Mouse (Mus musculus) forebrain, embryonic 15.5 days (tissue): ENCODE measurements around the gene Il4ra. TPM values are rescaled to one million over a fixed set of nuclear protein-coding genes. Genes with fewer than 3 reads are reported as not detected.

Source experiments
- ATAC-seq: fragments of 200-750 bp; cut with Nextera tagmentation; replicated peaks from 2 replicates; pipeline ENCODE4 v1.8.0; 2017; ENCODE audit warnings: mild to moderate bottlenecking, moderate TSS enrichment, moderate library complexity
- H3K27ac ChIP-seq: fragments of 300-500 bp; sonication (generic); replicated peaks from 2 replicates; pipeline ENCODE4 v1.5.1; 2015; ENCODE audit warnings: mild to moderate bottlenecking, inconsistent platforms
- H3K27me3 ChIP-seq: fragments of 300-500 bp; sonication (generic); 2 replicates; pipeline ENCODE4 v1.6.1; 2015; ENCODE audit warnings: inconsistent platforms
- H3K36me3 ChIP-seq: fragments of 300-500 bp; sonication (generic); 2 replicates; pipeline ENCODE4 v1.6.1; 2015; ENCODE audit warnings: mild to moderate bottlenecking, inconsistent platforms
- H3K4me1 ChIP-seq: fragments of 300-500 bp; sonication (generic); 2 replicates; pipeline ENCODE4 v1.6.1; 2015; ENCODE audit warnings: inconsistent platforms
- H3K4me2 ChIP-seq: fragments of 300-500 bp; sonication (generic); replicated peaks from 2 replicates; pipeline ENCODE4 v1.6.1; 2015; ENCODE audit warnings: mild to moderate bottlenecking, inconsistent platforms
- H3K4me3 ChIP-seq: fragments of 300-500 bp; sonication (generic); 2 replicates; pipeline ENCODE4 v1.5.1; 2015; ENCODE audit warnings: mild to moderate bottlenecking, inconsistent platforms
- H3K9ac ChIP-seq: fragments of 300-500 bp; sonication (generic); replicated peaks from 2 replicates; pipeline ENCODE4 v1.6.1; 2015; ENCODE audit warnings: mild to moderate bottlenecking, inconsistent platforms
- H3K9me3 ChIP-seq: fragments of 300-500 bp; sonication (generic); 2 replicates; pipeline ENCODE4 v1.6.1; 2016; ENCODE audit warnings: inconsistent platforms
- WGBS: fragments of 180-500 bp; shearing (Covaris S2); methylation state at CpG from one replicate; pipeline ENCODE4 v1.1.7; 2015; ENCODE audit warnings: mixed read lengths; 5-methylcytosine and 5-hydroxymethylcytosine counted together
- polyA plus RNA-seq: library from polyadenylated mRNA; unstranded; fragments of >200 nt; fragmentation: Nextera tagmentation; extraction: Ambion mirVana; gene quantifications from 2 replicates; pipeline ENCODE4 v1.2.1, GENCODE M21; 2015

Gene Il4ra
- polyA plus RNA-seq, result 2.1 and 2.2 TPM in 2 replicates

DNA sequence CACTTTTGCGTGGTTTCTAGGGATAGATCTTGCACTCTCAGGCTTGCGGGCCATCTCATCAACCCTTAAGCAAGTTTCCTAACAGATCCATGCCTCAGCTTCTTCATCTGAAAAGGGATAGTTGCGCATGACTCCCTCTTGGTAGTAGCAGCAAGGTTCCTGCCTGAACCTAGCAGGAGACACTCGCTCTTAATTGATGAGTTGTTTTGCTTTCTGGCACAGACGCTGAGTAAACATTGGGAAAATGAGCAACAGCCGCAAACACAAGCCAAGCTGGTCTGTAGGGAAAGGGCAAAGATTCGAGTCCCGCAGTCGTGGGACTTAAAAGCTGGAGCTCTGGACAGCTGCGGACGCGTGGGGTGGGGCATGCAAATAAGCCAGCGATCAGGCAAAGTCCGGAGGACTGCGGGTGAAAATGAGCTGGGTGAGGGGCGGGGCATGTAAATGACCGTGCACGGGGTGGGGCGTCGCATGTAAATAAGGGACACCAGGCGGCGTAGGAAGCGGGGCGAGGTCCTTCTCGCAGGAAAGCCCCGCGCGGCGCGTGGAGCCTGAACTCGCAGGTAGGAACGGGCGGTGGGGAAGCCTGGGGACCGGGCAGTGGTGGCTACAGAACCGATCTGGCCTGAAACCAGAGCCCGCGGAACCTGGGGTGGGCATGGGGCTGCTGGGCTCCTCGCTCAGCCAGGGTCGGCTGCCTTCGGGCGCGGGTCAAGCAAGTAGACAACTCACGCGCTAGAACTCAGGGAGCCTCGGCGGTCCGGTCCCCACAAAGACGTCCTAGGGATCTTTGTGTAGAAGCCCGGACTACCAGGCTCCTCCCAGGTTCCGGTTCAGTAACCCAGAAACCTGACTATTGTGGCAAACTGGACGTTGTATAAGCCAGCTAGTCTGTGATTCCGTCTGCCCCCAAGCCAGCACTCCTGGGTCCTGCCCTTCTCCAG is at the start of gene Il4ra:
Il4ra (plus strand) TSS at position 355 of the 944 bp plus-strand sequence.
- Histone ChIP-seq H3K4me2 (peak within 1 kb of the TSS; percentile 79), H3K9me3 (no peaks in the 10 kb centered on the region), H3K27ac (no peak within 1 kb of the TSS), H3K9ac (peak within 1 kb of the TSS; percentile 41), H3K4me3 (peak within 1 kb of the TSS; percentile 45), H3K36me3 (no peaks in the 10 kb centered on the region), H3K27me3 (no peaks in the 10 kb centered on the region; the same call in 1 of the 2 replicates), H3K4me1 (peaks cover 11% of the 10 kb centered on the region)
- WGBS, result 1% methylated on average over 52 of the region's 52 CpGs
- ATAC-seq, result peak; percentile 92

- Histone ChIP-seq H3K4me2 (no peak overlapping the region), H3K36me3 (no peaks in the 10 kb centered on the region), H3K27ac (no peak overlapping the region), H3K9me3 (no peaks in the 10 kb centered on the region), H3K9ac (no peak overlapping the region), H3K27me3 (no peaks in the 10 kb centered on the region), H3K4me3 (no peak overlapping the region), H3K4me1 (no peaks in the 10 kb centered on the region)
- WGBS, result 80% methylated on average over 5 of the region's 5 CpGs
- no peak for ATAC-seq
Observed at GRCm38 (mm10) chr7:125503374-125504092, 48.4 kb upstream of the Il4ra start.

DNA sequence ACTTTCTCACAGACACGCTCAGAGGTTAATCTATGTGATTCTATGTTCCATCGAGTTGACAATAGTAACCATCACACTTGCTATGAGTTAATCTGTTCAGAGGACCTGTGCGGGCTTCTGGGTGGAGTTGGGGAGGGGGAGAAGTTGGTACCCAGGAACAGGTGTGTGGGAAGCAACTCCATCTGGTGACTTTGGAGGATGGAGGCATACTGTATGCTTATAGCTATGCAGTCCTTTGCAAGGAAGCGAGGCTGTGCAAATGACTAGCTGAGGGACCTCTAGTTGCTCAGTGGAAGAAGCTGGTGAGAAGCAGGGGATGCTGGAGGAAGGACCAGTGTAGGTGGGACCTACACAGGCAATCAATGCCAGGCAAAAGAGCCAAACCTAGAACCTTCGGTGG is 47.3 kb upstream of the Il4ra start:
- WGBS, result 91% methylated on average over 5 of the region's 5 CpGs
- no peak for ATAC-seq
- Histone ChIP-seq H3K4me3 (no peak overlapping the region), H3K27ac (no peak overlapping the region), H3K4me2 (no peak overlapping the region), H3K4me1 (no peaks in the 10 kb centered on the region), H3K27me3 (no peaks in the 10 kb centered on the region), H3K9ac (no peak overlapping the region), H3K9me3 (no peaks in the 10 kb centered on the region), H3K36me3 (no peaks in the 10 kb centered on the region)

- WGBS, result 71% methylated on average over 10 of the region's 10 CpGs
- H3K4me3 ChIP-seq, result no peak overlapping the region
- H3K4me1 ChIP-seq, result no peaks in the 10 kb centered on the region
- no peak overlapping the region for H3K4me2 ChIP-seq
- H3K27ac ChIP-seq, result no peak overlapping the region
- no peaks in the 10 kb centered on the region for H3K36me3 ChIP-seq
- ATAC-seq, result no peak
- no peaks in the 10 kb centered on the region for H3K9me3 ChIP-seq
- H3K9ac ChIP-seq, result no peak overlapping the region
- H3K27me3 ChIP-seq, result no peaks in the 10 kb centered on the region
Observed at GRCm38 (mm10) chr7:125505568-125505967, 46.4 kb upstream of the Il4ra start.

DNA sequence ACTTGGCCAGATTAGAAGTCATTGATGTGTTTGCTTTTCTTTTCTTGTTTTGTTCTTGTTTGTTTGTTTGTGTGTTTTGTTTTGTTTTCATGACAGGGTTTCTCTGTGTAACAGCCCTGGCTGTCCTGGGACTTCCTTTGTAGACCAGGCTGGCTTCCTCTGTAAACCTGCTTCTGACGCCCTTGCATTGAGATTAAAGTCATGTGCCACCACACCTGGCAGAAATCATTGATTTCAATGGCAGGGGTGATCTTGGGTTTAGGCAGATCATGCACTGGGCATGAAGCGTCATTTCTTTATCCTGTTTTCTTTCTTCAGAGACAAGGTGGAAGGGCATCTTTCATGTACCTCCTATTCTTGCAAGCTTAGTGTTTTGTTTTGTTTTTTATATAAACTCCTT is 44.6 kb upstream of the Il4ra start:
- H3K4me2 ChIP-seq, result no peak overlapping the region
- no peak overlapping the region for H3K27ac ChIP-seq
- 88% methylated on average over 2 of the region's 2 CpGs for WGBS
- H3K36me3 ChIP-seq, result no peaks in the 10 kb centered on the region
- H3K27me3 ChIP-seq, result no peaks in the 10 kb centered on the region
- H3K4me1 ChIP-seq, result no peaks in the 10 kb centered on the region
- no peak overlapping the region for H3K4me3 ChIP-seq
- no peak for ATAC-seq
- no peaks in the 10 kb centered on the region for H3K9me3 ChIP-seq
- H3K9ac ChIP-seq, result no peak overlapping the region

GRCm38 (mm10) chr7:125511432-125511831 is 40.5 kb upstream of the Il4ra start:
- ATAC-seq, result no peak
- Histone ChIP-seq H3K36me3 (no peaks in the 10 kb centered on the region), H3K9ac (no peak overlapping the region), H3K27me3 (no peaks in the 10 kb centered on the region), H3K27ac (no peak overlapping the region), H3K4me2 (no peak overlapping the region), H3K9me3 (no peaks in the 10 kb centered on the region), H3K4me1 (no peaks in the 10 kb centered on the region), H3K4me3 (no peak overlapping the region)
- WGBS, result 95% methylated on average over 5 of the region's 5 CpGs

GRCm38 (mm10) chr7:125511852-125512251 is 40.1 kb upstream of the Il4ra start:
- ATAC-seq, result no peak
- Histone ChIP-seq H3K36me3 (no peaks in the 10 kb centered on the region), H3K4me2 (no peak overlapping the region), H3K9ac (no peak overlapping the region), H3K27me3 (no peaks in the 10 kb centered on the region), H3K27ac (no peak overlapping the region), H3K4me3 (no peak overlapping the region), H3K4me1 (no peaks in the 10 kb centered on the region), H3K9me3 (no peaks in the 10 kb centered on the region)
- WGBS, result 82% methylated on average over 2 of the region's 2 CpGs

DNA sequence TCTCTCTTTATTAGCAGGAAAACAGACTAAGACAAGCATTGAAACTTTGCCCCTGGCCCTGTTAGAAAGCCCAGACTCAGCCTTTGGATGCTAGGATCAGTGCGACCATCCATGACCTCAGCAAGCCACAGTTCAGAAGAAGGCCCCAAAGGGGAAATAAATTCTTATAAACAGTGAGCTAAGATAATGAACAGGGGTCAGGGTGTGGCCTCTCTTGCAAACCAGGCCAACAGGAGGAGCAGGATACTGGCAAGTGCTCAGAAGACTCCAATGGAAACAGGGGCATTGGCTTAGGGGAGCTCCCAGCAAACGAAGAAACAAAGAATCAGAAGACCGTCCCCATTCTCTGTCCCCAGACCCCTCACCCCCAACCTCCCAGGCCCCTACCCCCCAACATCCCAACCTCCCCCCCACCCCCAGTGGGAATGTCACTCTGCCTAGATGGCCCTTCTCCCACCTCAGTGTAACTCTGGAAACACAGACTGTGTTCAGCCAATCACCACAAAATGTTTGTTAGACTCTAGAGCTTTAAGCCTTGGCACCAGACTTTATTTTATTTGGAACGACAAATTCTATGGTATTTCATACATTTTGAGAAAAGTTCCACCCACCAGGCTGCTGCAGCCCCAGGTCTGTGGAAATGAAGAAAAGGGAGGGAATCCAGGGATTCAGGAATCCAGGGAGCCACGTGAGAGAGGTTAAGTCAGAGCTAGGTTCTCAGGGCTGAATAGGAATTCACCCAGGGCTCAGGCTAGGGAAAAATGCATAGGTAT is 36.7 kb upstream of the Il4ra start:
- no peak for ATAC-seq
- Histone ChIP-seq H3K27me3 (no peaks in the 10 kb centered on the region), H3K9ac (no peak overlapping the region), H3K9me3 (no peaks in the 10 kb centered on the region), H3K4me2 (no peak overlapping the region), H3K4me1 (no peaks in the 10 kb centered on the region), H3K36me3 (no peaks in the 10 kb centered on the region), H3K27ac (no peak overlapping the region), H3K4me3 (no peak overlapping the region)
- WGBS, result 75% methylated on average over 5 of the region's 5 CpGs

- no peak overlapping the region for H3K27ac ChIP-seq
- H3K9me3 ChIP-seq, result no peaks in the 10 kb centered on the region
- no peak overlapping the region for H3K9ac ChIP-seq
- H3K4me1 ChIP-seq, result no peaks in the 10 kb centered on the region
- H3K4me2 ChIP-seq, result no peak overlapping the region
- no peaks in the 10 kb centered on the region for H3K27me3 ChIP-seq
- H3K36me3 ChIP-seq, result no peaks in the 10 kb centered on the region
- no peak overlapping the region for H3K4me3 ChIP-seq
- WGBS, result 92% methylated on average over 8 of the region's 8 CpGs
- no peak for ATAC-seq
Observed at GRCm38 (mm10) chr7:125516723-125517122, 35.2 kb upstream of the Il4ra start.

DNA sequence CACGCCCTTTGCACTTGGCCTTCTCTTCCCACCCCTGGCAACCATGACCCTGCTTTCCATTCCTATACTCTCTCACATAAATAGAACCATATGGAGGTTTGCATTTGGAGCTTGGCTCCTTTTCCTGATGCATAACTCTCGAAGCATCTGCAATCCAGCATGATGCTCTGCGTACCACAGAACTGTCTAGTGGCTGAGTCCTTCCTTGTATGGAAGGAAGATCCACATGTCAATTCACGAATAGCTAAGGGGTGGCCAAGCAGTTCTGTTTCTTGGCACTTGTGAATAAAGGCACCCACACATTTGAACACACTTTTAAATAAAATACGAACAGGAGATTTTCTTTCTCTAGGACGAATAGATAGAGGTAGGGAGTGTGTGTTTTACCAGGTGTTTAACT is 34.5 kb upstream of the Il4ra start:
- Histone ChIP-seq H3K36me3 (no peaks in the 10 kb centered on the region), H3K4me2 (no peak overlapping the region), H3K27ac (no peak overlapping the region), H3K27me3 (no peaks in the 10 kb centered on the region), H3K4me3 (no peak overlapping the region), H3K4me1 (no peaks in the 10 kb centered on the region), H3K9me3 (no peaks in the 10 kb centered on the region), H3K9ac (no peak overlapping the region)
- WGBS, result 75% methylated on average over 6 of the region's 6 CpGs
- no peak for ATAC-seq

GRCm38 (mm10) chr7:125519715-125520114 is 32.2 kb upstream of the Il4ra start:
- H3K36me3 ChIP-seq, result no peaks in the 10 kb centered on the region
- H3K4me1 ChIP-seq, result no peaks in the 10 kb centered on the region
- no peak overlapping the region for H3K9ac ChIP-seq
- no peak overlapping the region for H3K4me2 ChIP-seq
- no peak overlapping the region for H3K27ac ChIP-seq
- no peaks in the 10 kb centered on the region for H3K9me3 ChIP-seq
- 88% methylated on average over 3 of the region's 3 CpGs for WGBS
- H3K4me3 ChIP-seq, result no peak overlapping the region
- no peak for ATAC-seq
- H3K27me3 ChIP-seq, result no peaks in the 10 kb centered on the region

DNA sequence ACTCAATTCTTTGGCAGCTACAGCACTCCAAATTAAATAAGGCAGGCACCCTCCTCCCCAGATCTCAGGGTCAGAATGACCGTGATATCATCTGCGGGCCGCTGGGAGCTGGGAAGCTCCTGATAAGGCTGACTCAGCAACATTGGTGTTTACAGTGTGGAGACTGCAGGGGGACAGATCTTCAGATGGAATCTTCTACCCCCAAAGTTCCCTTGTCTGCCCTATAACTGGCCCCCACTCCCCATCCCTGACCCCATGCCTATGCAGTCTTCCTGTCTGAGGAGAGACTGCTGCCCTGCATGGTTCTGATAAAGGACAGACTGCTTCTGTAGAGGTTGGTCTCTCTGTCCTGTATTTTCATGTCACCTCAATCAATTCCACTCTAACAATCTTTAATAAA is 28.9 kb upstream of the Il4ra start:
- Histone ChIP-seq H3K4me3 (no peak overlapping the region), H3K27ac (no peak overlapping the region), H3K9me3 (no peaks in the 10 kb centered on the region), H3K4me1 (no peaks in the 10 kb centered on the region), H3K4me2 (no peak overlapping the region), H3K36me3 (no peaks in the 10 kb centered on the region), H3K27me3 (no peaks in the 10 kb centered on the region), H3K9ac (no peak overlapping the region)
- WGBS, result 86% methylated on average over 3 of the region's 3 CpGs
- no peak for ATAC-seq
